Mouse (Mus musculus): ENCODE measurements around the gene Shcbp1l. TPM values are rescaled to one million over a fixed set of nuclear protein-coding genes. Genes with fewer than 3 reads are reported as not detected.
"Not testable (repeated sequence)": the region's sequence is repeated elsewhere in the genome, so short reads cannot be mapped to it uniquely, and the experiment has no call there.

The Shcbp1l gene
- 0.13 TPM for polyA plus RNA-seq (2021)

DNA sequence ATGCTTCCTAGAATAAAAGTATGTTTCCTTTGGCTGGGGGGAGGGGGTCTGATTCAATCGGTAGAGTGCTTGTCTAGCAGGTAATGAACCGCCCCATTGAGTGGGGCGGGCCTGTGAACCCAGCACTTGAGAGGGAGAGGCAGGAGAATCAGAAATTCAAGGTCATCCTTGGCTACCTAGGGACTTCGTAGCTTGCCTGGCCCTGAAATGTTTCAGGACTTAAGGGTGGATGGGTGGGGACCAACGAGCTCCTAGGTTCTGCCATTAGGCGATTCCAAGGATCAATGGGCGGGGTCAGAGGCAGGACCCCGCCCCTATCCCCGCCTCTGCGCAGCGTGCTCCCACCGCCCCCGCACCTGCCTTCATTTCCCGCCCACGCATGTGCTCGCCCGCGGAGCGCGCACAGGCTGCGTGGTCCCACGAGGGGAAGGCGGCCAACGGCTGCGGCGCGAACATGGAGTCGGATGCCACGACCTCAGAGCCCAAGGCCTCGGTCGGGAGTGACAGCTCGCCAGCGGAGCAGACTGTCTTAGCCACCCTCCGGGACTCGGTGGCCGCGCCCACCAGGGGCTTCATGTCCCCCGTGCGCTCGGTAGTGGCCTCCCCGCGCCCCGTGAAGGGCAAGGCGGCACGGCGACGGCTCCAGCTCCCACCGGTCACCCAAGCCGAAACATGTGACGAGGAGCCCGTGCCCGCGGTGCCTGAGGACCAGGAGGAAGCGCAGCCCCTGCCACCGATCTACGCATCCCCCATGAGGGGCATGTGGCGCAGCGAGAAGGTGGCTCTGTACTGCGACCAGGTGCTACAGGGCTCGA, at the start of gene Shcbp1l:
TSS of gene Shcbp1l (plus strand) at position 393 of the 815 bp plus-strand sequence.
- peaks cover 18% of the 10 kb centered on the region for H3K27me3 ChIP-seq
- ChIA-PET POLR2A (no interaction called here), CTCF (interaction anchor here (0.6 kb wide), 1 partner anchor 9 kb away, joined by 3 read pairs; no protein-coding TSS in a partner anchor)
- DNase-seq (ENCODE audit: low read depth, low spot score) (no peak), ATAC-seq (no peak)
- TF ChIP-seq CTCF (IDR thresholded peaks at IDR 0.05) = no peak
- in situ Hi-C loops (cut with MboI; ENCODE audit: low pct_unique_long_range_greater_than_20kb) = no loop called here

DNA sequence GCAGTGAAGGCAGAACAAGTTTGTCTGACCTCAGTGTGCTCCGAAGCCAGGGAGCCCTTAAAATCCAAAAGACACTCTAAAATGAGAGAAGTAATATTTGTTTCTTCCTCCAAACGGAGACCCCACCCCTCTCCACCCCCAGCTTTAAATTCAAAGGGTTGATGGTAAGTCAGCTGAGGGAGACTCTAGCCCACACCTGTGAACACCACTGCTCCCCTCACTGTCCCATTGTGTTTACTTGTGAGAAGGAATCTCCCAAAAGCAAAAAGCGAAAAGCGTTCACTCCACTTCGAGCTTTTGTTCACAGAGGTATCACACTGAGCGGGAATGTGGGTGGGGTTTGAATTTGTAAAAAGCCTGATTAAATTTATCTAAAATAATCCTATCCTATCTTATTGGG, 48.5 kb upstream of the Shcbp1l start:
- DNase-seq (ENCODE audit: low read depth, low spot score) = no peak
- no peaks in the 10 kb centered on the region for H3K27me3 ChIP-seq
- POLR2A ChIA-PET = no interaction called here
- in situ Hi-C loops (cut with MboI; ENCODE audit: low pct_unique_long_range_greater_than_20kb) = no loop called here
- CTCF ChIA-PET = no interaction called here
- TF ChIP-seq CTCF (IDR thresholded peaks at IDR 0.05) = no peak
- ATAC-seq = no peak

DNA sequence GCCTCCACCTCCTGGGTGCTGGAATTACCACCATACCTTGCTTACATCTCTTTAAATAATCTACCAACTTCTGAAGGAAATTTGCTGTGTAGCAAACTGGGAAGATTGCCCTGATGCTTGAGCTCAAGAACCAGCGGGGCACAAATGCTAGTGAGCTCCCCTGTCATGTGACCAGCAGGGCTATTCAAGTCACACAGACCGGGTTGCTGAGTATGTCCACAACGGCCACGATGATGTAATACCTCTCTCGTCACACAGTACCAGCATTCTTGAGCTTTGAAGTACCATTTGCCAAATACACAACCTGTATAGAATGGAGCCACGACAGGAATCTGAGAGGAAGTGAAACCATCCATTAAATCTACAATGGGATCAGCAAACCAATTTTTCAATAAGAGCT, 46.4 kb upstream of the Shcbp1l start:
- no peaks in the 10 kb centered on the region for H3K27me3 ChIP-seq
- POLR2A ChIA-PET = no interaction called here
- no peak for TF ChIP-seq CTCF (IDR thresholded peaks at IDR 0.05)
- in situ Hi-C loops (cut with MboI; ENCODE audit: low pct_unique_long_range_greater_than_20kb) = no loop called here
- no peak for ATAC-seq
- DNase-seq (ENCODE audit: low read depth, low spot score) = no peak
- CTCF ChIA-PET = interaction anchor here (0.7 to 1.4 kb wide), 4 partner anchors 10 to 285 kb away, joined by 3 to 4 read pairs (median 3); no protein-coding TSS in a partner anchor

DNA sequence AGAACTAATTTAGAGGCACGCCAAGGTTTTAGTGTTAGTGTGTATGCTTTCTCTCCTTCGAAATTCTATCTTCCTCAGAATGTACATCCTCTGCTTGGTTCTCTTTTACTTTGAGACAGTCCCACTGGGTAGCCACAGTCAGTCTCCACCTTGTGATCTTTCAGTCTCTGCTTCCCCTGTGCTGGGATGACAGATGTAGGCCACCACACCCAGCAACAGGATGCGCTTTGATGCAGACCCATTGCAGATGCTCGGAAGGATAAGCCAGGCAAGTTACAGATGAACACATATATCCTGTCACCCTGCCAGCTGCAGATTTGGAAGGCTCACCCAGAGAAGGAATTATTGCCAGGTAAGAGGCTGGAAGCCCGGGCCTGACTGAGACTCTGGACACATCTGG, 45.1 kb upstream of the Shcbp1l start:
- ATAC-seq = no peak
- TF ChIP-seq CTCF (IDR thresholded peaks at IDR 0.05) = no peak
- POLR2A ChIA-PET = no interaction called here
- H3K27me3 ChIP-seq = no peaks in the 10 kb centered on the region
- DNase-seq (ENCODE audit: low read depth, low spot score) = no peak
- in situ Hi-C loops (cut with MboI; ENCODE audit: low pct_unique_long_range_greater_than_20kb) = loop anchor here (10.0 kb wide), 2 partner anchors 285 to 595 kb away; no protein-coding TSS in a partner anchor
- CTCF ChIA-PET = no interaction called here

DNA sequence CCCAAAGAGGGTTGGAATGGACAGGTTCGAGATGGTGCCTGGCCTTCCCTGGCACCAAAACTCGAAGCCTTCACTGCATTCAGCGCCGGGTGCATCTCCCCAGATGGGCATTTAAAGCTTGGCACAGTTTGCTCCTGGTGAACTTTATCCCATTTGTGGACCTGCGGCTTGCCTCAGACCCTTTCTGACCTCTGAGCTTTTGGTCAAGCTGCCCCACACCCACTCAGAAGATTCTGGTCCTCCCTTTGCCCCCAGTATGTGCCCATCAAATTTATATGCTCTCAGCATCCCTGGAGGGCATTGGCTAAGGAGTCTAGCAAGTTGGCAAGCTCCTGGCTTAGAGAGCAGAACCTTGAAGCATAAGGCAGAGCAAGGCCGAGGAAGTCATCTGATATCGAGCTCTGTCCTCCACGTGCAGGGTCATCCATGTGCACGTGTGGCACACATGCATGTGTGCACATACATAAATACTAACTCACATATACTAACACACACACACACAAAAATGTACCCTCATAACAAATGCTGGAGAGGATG, 44.1 kb upstream of the Shcbp1l start:
- POLR2A ChIA-PET = no interaction called here
- no peak for ATAC-seq
- in situ Hi-C loops (cut with MboI; ENCODE audit: low pct_unique_long_range_greater_than_20kb) = loop anchor here (10.0 kb wide), 2 partner anchors 286 to 596 kb away; no protein-coding TSS in a partner anchor
- TF ChIP-seq CTCF (IDR thresholded peaks at IDR 0.05) = no peak
- no peaks in the 10 kb centered on the region for H3K27me3 ChIP-seq
- DNase-seq (ENCODE audit: low read depth, low spot score) = no peak
- CTCF ChIA-PET = no interaction called here

DNA sequence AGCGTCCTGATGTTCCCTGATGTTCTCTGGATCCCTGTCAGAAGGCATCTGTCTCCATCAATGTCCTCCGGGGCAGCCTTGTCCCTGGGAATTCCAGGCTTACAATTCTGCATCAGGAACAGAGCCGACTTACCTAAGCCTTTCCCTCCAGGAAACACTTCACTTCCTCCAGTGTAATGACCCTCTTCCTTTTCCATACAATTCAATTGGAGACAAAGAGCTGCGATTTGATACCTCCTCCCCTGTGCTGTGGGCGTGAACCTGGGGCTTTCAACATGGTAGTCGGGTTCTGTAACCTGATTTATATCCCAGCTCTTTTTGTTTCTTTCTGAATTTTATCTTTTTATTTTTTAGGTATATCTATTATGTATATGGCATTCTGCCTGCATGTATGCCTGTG, 39.9 kb upstream of the Shcbp1l start:
- in situ Hi-C loops (cut with MboI; ENCODE audit: low pct_unique_long_range_greater_than_20kb) = loop anchor here (10.0 kb wide), 2 partner anchors 290 to 600 kb away; no protein-coding TSS in a partner anchor
- no peak for TF ChIP-seq CTCF (IDR thresholded peaks at IDR 0.05)
- ATAC-seq (no peak), DNase-seq (ENCODE audit: low read depth, low spot score) (no peak)
- ChIA-PET POLR2A (no interaction called here), CTCF (interaction anchor here (1.5 kb wide), 1 partner anchor 278 kb away, joined by 5 read pairs; no protein-coding TSS in a partner anchor)
- no peaks in the 10 kb centered on the region for H3K27me3 ChIP-seq

DNA sequence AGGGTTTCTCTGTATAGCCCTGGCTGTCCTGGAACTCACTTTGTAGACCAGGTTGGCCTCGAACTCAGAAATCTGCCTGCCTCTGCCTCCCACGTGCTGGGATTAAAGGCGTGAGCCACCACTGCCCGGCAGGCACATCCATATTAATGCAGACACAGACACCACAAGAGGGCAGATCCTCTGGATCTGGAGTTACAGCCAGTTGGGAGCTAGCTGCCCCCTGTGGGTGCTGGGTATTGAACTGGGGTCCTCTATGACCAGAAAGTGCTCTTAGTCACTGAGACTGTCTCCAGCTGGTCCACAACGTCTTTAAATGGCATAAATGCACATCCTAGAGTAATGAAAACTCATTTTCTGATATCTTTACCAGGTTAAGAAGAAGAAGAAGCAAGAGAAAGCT, 39.3 kb upstream of the Shcbp1l start:
- in situ Hi-C loops (cut with MboI; ENCODE audit: low pct_unique_long_range_greater_than_20kb) = loop anchor here (10.0 kb wide), 2 partner anchors 291 to 601 kb away; no protein-coding TSS in a partner anchor
- ChIA-PET CTCF (interaction anchor here (1.3 to 1.5 kb wide), 3 partner anchors 145 to 278 kb away, joined by 3 to 5 read pairs (median 3); no protein-coding TSS in a partner anchor), POLR2A (interaction anchor here (0.7 kb wide), 1 partner anchor 602 kb away, joined by 16 read pairs; no protein-coding TSS in a partner anchor)
- not testable (repeated sequence) for ATAC-seq; H3K27me3 ChIP-seq; DNase-seq (ENCODE audit: low read depth, low spot score)

DNA sequence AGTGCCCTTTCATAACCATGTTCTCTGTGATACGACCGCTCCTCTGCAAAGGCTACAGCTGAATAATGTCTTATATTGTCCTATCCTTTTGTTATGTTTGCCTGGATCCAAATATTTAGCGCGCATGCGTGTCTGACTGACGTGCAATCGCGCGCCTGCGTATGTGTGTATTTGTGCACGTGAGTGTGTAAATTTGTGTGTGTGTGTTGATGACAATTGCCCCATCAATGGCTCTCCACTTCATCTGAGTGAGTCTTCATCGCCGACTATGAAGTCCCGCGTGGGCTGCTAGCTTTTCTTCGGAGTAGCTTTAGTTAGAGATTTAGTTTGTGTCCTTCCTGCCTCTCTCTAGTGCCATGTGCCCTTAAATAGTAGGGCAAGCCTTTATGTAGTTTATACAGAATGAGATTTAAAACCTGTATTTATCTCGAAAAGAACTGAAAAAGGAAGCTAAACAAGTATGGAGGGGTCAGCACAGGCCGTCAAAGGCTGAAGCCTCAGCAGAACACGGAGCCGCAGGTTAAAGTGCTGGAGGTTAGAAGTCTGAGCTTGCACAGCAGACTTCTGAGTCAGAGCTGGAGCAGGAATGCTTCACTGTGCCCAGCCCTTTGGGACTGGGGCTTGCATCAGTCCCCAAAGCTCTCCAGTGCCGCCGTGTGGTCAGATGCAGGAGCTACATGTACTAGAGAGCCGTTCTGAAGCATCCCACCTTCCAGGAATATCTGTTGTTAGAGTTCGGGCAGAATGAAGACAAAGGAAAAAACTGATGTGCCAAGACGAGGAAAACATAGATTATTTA, 38.5 kb upstream of the Shcbp1l start:
- ChIA-PET POLR2A (no interaction called here), CTCF (interaction anchor here (0.8 to 1.6 kb wide), 7 partner anchors 94 to 492 kb away, joined by 3 to 5 read pairs (median 3); no protein-coding TSS in a partner anchor)
- in situ Hi-C loops (cut with MboI; ENCODE audit: low pct_unique_long_range_greater_than_20kb) = loop anchor here (10.0 kb wide), 2 partner anchors 292 to 602 kb away; no protein-coding TSS in a partner anchor
- H3K27me3 ChIP-seq = no peaks in the 10 kb centered on the region
- peak; percentile 19 for DNase-seq (ENCODE audit: low read depth, low spot score)
- TF ChIP-seq CTCF (IDR thresholded peaks at IDR 0.05) = peak; percentile 83
- ATAC-seq = peak; percentile 79

DNA sequence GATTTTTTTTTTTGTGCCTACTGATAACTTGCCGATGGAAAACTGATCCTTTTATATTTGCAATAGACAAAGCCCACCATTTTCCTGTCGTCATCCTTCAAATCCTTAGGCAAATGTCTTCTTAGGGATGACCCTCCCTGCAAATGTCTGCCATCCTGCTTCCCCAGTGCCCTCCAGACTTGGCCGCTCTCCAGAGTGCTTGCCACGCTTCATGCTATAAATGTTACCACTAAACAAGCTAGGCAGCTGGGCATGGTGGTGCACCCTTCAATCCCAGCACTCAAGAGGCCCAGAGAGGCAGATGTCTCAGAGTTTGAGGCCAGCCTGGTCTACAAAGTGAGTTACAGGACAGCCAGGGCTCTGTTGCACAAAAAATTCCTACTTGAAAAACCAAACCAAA, 29.3 kb upstream of the Shcbp1l start:
- CTCF ChIA-PET; ATAC-seq; H3K27me3 ChIP-seq; POLR2A ChIA-PET; DNase-seq (ENCODE audit: low read depth, low spot score); in situ Hi-C loops (cut with MboI; ENCODE audit: low pct_unique_long_range_greater_than_20kb): not testable (repeated sequence)

DNA sequence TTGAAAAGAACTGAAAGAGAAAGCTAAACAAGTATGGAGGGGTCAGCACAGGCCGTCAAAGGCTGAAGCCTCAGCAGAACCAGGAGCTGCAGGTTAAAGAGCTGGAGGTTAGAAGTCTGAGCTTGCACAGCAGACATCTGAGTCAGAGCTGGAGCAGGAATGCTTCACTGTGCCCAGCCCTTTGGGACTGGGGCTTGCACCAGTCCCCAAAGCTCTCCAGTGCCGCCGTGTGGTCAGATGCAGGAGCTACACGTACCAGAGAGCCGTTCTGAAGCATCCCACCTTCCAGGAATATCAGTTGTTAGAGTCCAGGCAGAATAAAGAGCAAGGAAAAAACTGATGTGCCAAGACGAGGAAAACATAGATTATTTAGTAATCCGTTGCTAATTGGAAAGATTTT, 23.2 kb upstream of the Shcbp1l start:
- ChIA-PET CTCF (interaction anchor here (1.4 kb wide), 1 partner anchor 229 kb away, joined by 3 read pairs; no protein-coding TSS in a partner anchor), POLR2A (no interaction called here)
- H3K27me3 ChIP-seq = no peaks in the 10 kb centered on the region
- DNase-seq (ENCODE audit: low read depth, low spot score) = no peak
- in situ Hi-C loops (cut with MboI; ENCODE audit: low pct_unique_long_range_greater_than_20kb) = no loop called here
- ATAC-seq = peak; percentile 62
- TF ChIP-seq CTCF (IDR thresholded peaks at IDR 0.05) = peak; percentile 82

DNA sequence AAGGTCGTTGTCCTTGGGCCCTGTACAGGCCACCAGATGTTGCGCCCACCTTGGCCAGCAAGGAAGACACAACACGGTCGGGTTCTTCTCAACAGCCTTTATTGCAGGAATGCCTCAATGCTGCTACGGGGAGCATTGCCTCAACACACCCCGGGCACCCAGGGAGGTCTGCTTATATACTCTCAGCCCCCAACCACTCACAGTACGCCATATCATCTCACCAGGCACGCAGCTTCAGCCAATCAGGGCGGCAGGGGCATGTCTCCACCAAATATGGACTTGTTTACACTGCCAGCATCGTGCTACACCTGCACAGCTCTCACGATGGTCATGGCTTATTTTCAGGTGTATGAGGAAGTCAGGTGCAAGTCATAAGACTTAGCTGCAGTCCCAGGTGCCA, 17.3 kb upstream of the Shcbp1l start:
- POLR2A ChIA-PET, CTCF ChIA-PET: not testable (repeated sequence)

DNA sequence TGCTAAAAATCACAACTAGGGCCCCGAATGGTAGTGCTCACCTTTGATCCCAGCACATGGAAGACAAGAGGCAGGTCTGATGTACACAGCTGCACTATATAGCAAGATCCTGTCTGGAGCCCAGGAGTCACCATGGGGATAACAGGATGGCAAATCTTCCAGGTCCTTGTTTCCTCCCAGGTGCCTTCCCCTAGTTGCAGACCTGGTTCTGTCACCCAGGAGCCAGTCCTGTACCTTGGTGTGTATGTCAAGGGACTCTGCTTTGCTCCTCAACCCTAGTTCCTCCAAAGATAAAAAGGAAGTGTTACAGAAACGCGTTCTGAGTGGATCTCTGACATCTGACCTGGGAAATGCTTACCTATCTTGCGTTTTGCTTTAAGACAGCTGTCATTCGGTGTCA, 16.7 kb upstream of the Shcbp1l start:
- H3K27me3 ChIP-seq; POLR2A ChIA-PET; CTCF ChIA-PET; in situ Hi-C loops (cut with MboI; ENCODE audit: low pct_unique_long_range_greater_than_20kb); ATAC-seq; DNase-seq (ENCODE audit: low read depth, low spot score): not testable (repeated sequence)

More for the DNA sequence above, 17.3 kb upstream of the Shcbp1l start:
- DNase-seq (ENCODE audit: low read depth, low spot score); H3K27me3 ChIP-seq; ATAC-seq; in situ Hi-C loops (cut with MboI; ENCODE audit: low pct_unique_long_range_greater_than_20kb): not testable (repeated sequence)

DNA sequence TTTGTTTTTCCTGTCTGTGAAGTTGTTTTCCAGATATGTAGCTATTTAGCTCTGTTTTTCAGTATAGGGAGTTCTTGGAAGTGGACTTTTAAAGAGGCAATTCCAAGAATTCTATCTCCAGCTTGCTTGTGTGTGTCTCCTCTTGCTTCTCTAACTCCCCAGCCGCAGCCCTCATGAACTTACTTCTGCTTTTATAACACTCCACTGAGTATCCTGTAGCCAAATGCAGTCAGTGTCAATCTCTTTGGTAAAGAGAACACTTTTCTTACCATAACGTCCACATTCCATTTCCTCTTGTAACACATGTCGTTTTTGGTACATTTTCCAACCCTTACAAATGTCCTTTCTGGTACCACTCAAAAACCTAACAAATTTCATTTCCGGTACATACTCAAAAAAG, 14.0 kb upstream of the Shcbp1l start:
- in situ Hi-C loops (cut with MboI; ENCODE audit: low pct_unique_long_range_greater_than_20kb) = not testable (repeated sequence)
- POLR2A ChIA-PET = interaction anchor here (0.6 kb wide), 1 partner anchor 198 kb away, joined by 5 read pairs; no protein-coding TSS in a partner anchor

More for the DNA sequence above, 14.0 kb upstream of the Shcbp1l start:
- DNase-seq (ENCODE audit: low read depth, low spot score); CTCF ChIA-PET; ATAC-seq; H3K27me3 ChIP-seq: not testable (repeated sequence)

Data from Patski (cell line).